Mouse (Mus musculus) forebrain, postnatal 0 days (tissue): ENCODE measurements around the gene Dedd2. TPM values are rescaled to one million over a fixed set of nuclear protein-coding genes. Genes with fewer than 3 reads are reported as not detected.

Source experiments
- ATAC-seq: fragments of 200-750 bp; cut with Nextera tagmentation; 2 replicates; pipeline ENCODE4 v1.8.0; 2017; ENCODE audit warnings: mild to moderate bottlenecking, moderate library complexity
- DNase-seq: peaks from one replicate; pipeline ENCODE4 v3.0.0-alpha.2; 2015
- H3K27ac ChIP-seq: fragments of 300-500 bp; sonication (generic); 2 replicates; pipeline ENCODE4 v1.5.1; 2014; ENCODE audit warnings: low read depth, mild to moderate bottlenecking, antibody characterized with exemption, low read length, moderate library complexity, mixed read lengths
- H3K27me3 ChIP-seq: fragments of 300-500 bp; sonication (generic); 2 replicates; pipeline ENCODE4 v1.6.1; 2014; ENCODE audit warnings: mild to moderate bottlenecking, low read length, mixed read lengths; ENCODE audit not compliant: insufficient read depth
- H3K36me3 ChIP-seq: fragments of 300-500 bp; sonication (generic); 2 replicates; pipeline ENCODE4 v1.6.1; 2014; ENCODE audit warnings: mild to moderate bottlenecking, moderate library complexity; ENCODE audit not compliant: insufficient read depth
- H3K4me1 ChIP-seq: fragments of 300-500 bp; sonication (generic); 2 replicates; pipeline ENCODE4 v1.6.1; 2014; ENCODE audit warnings: antibody characterized with exemption; ENCODE audit not compliant: insufficient read depth
- H3K4me2 ChIP-seq: fragments of 300-500 bp; sonication (generic); 2 replicates; pipeline ENCODE4 v1.6.1; 2014; ENCODE audit warnings: low read depth, mild to moderate bottlenecking, moderate library complexity
- H3K4me3 ChIP-seq: fragments of 300-500 bp; sonication (generic); 2 replicates; pipeline ENCODE4 v1.5.1; 2014; ENCODE audit warnings: low read depth, low read length, mixed read lengths
- H3K9ac ChIP-seq: fragments of 300-500 bp; sonication (generic); 2 replicates; pipeline ENCODE4 v1.6.1; 2014; ENCODE audit warnings: mild to moderate bottlenecking
- H3K9me3 ChIP-seq: fragments of 300-500 bp; sonication (generic); 2 replicates; pipeline ENCODE4 v1.6.1; 2016; ENCODE audit warnings: low read length
- CTCF ChIP-seq: sonication (generic); IDR thresholded peaks from 2 replicates; pipeline ENCODE4 v1.5.1; 2016; ENCODE audit warnings: antibody characterized with exemption, control low read depth, low read depth
- WGBS: fragments of 180-500 bp; shearing (Covaris S2); extraction: QIAGEN DNeasy Blood & Tissue Kit; methylation state at CpG from one replicate; pipeline ENCODE4 v1.1.7; 2014; 5-methylcytosine and 5-hydroxymethylcytosine counted together
- polyA plus RNA-seq: library from polyadenylated mRNA; unstranded; fragments of >200 nt; fragmentation: Nextera tagmentation; extraction: Ambion mirVana; gene quantifications from 2 replicates; pipeline ENCODE4 v1.2.1, GENCODE M21; 2015
- total RNA-seq: library from RNA; depleted of rRNA; stranded (reverse); fragments of >200 nt; gene quantifications from 2 replicates; pipeline ENCODE4 v1.2.3, GENCODE M21; 2014

Gene Dedd2
- total and polyA plus RNA-seq, 2 experiments from 2014 or later: 17.3 to 23.4 TPM

DNA sequence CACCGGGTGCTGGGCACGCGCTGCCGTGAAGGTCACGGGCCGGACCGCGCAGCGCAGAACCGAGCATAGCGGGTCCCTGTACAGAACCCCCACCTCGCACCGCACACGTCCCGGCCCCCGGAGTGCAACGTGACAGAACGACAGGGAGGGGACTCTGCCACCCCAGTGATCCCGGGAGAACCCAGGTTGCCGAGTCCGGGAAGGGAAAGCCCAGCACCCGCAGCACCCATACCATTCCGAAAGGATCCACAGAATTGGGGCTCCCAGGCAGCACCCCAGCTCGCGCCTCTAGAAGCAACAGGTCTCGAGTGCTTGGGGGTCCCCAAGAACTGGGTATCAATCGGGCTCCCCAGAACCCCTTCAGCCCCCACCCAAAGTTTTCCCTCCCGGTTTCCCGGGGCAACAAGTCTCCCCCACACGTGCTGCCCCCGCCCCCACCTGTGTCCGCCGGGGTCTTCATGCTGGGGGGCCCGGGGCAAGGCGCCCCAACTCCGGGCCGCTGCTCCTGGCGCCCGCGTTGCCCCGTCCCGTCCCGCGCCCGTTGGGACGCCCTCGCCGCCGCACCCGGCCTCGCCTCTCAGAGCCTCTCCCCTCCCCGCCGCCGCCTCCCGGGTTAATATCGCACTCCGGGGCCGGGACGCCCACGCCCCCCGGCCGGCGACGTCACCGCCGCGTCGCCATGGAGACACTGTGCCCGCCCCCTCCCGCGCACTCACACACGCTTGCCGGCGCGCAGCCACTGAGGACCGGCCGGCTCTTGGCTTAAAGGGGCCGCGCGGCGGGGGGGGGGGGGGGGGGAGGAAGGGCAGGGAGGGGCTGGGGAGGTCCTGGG is 29.9 kb upstream of the Dedd2 start, which contains the start of gene Erf:
Gene Erf, minus strand, starts transcription at position 621 of the 832 bp plus-strand sequence.
- DNase-seq: peak; percentile 93
- TF ChIP-seq CTCF: no peak
- Histone ChIP-seq H3K4me2 (peak within 1 kb of the TSS; percentile 85), H3K9me3 (no peaks in the 10 kb centered on the region), H3K4me1 (peaks cover 36% of the 10 kb centered on the region), H3K9ac (peak within 1 kb of the TSS; percentile 69), H3K27ac (peak within 1 kb of the TSS; percentile 96), H3K27me3 (no peaks in the 10 kb centered on the region), H3K4me3 (peak within 1 kb of the TSS; percentile 87), H3K36me3 (peaks cover 2% of the 10 kb centered on the region; the same call in 1 of the 2 replicates)
- peak; percentile 80 for ATAC-seq
- WGBS: 1% methylated on average over 71 of the region's 81 CpGs

DNA sequence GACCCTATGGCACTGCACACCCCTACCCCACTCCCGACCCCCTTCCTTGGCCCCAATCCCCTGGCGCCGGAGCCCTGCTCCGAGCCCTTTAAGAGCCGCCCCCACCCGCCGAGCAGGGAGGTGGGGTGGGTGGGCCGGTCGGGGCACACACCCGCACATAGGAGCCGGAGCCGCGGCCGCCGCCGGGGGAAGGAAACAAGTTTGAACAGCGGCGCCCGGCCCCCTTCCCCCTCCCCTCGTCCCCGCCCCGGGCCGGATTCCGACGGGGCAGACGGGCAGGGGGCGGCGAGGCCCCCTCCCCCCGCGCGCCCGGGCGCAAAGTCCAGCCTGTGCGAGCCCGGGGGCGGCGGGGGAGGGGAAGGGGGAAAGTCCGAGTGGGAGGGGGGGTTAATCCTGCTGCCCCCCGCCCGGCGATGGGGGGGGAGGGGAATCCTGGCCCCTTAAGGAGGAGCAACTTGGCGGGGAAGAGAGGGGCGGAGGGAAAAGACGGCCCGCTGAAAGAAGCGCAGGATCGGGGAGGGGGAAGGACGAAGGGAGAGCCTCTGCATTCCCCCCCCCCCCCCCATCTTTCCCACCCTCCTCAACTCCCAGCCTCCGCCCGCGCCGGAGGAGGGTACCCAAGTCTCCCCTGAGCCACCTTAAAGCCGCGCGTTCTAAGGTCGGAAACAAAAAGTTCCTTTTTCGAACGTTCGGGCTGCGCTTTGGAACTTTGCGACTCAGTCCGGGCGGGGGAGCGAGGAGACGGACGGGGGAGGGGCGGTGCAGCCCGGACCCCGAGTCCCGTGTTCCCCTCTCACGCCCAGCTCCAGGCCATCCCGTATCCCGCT is 29.1 kb upstream of the Dedd2 start:
- H3K27ac ChIP-seq: peak overlapping the region; percentile 96
- H3K4me2 ChIP-seq: peak overlapping the region; percentile 85
- peak; percentile 78 for DNase-seq
- H3K36me3 ChIP-seq: peaks cover 10% of the 10 kb centered on the region; the same call in 1 of the 2 replicates
- H3K9ac ChIP-seq: peak overlapping the region; percentile 69
- peaks cover 36% of the 10 kb centered on the region for H3K4me1 ChIP-seq
- no peaks in the 10 kb centered on the region for H3K27me3 ChIP-seq
- peak overlapping the region; percentile 87 for H3K4me3 ChIP-seq
- H3K9me3 ChIP-seq: no peaks in the 10 kb centered on the region
- WGBS: under 1% methylated on average over 33 of the region's 73 CpGs
- ATAC-seq: peak; percentile 18
- TF ChIP-seq CTCF: no peak

DNA sequence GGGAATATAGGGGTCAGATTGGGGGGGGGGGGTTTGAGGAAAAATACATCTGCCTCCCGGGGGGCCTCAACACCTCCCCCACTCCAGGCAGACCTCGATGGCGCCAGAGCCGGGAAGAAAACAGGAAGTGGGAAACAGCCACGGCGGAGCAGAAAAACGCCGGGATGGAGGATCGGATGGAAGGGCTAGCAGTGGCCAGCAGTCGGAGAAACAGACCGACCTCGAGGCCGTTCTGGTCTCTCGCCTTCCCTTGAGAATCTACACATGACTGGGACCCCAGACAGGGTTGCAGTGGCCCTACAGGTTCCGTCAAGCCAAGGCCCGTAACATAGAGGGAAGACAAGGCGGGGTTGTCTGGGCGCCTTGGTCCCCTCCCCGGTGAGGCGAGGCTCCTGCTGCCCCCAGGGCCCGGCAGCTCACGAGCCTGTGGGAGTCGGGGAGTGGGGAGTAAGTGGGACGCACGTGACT is 28.5 kb upstream of the Dedd2 start:
- H3K4me3 ChIP-seq: peak overlapping the region; percentile 87
- 0% methylated on average over 25 of the region's 25 CpGs for WGBS
- no peaks in the 10 kb centered on the region for H3K27me3 ChIP-seq
- peak overlapping the region; percentile 85 for H3K4me2 ChIP-seq
- no peaks in the 10 kb centered on the region for H3K9me3 ChIP-seq
- ATAC-seq (no peak), DNase-seq (no peak)
- no peak for TF ChIP-seq CTCF
- H3K9ac ChIP-seq: peak overlapping the region; percentile 69
- peaks cover 36% of the 10 kb centered on the region for H3K4me1 ChIP-seq
- peak overlapping the region; percentile 96 for H3K27ac ChIP-seq
- H3K36me3 ChIP-seq: peaks cover 11% of the 10 kb centered on the region; the same call in 1 of the 2 replicates

DNA sequence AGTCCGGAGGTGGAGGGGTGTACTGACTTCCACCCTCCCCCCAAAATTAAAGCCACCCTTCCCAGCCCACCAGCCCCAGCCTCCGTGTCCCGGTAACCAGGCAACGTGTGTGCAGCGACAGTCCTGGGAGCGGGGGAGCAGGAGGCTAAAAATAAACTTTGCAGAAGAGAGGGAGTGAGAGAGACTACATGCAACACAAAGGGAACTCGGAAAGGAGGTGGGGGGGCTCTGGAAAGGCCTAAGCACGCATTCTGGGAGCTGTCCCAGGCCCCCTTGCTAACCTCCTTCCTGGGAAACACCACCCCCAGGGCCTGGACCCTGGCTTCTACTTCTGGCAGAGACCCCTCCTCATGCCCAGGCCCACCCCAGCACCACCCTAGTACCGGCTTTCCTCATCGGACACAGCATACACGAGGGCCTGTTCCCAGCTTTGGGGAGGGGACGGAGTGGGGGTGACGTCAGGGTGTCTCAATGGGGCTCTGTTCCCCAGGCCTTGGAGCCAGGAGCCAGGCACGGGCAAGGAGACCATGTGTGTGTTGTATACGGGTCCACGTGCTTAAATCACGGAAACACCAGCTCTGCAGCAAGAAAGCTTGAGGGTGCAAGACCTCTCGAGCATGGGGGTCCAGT is 27.7 kb upstream of the Dedd2 start:
- peak overlapping the region; percentile 69 for H3K9ac ChIP-seq
- peaks cover 36% of the 10 kb centered on the region for H3K4me1 ChIP-seq
- H3K4me2 ChIP-seq: peak overlapping the region; percentile 85
- H3K36me3 ChIP-seq: peaks cover 11% of the 10 kb centered on the region; the same call in 1 of the 2 replicates
- H3K4me3 ChIP-seq: peak overlapping the region; percentile 87
- no peak for TF ChIP-seq CTCF
- H3K27me3 ChIP-seq: no peaks in the 10 kb centered on the region
- 4% methylated on average over 18 of the region's 18 CpGs for WGBS
- ATAC-seq (peak; percentile 67), DNase-seq (peak; percentile 82)
- peak overlapping the region; percentile 96 for H3K27ac ChIP-seq
- no peaks in the 10 kb centered on the region for H3K9me3 ChIP-seq

- H3K4me1 ChIP-seq: peaks cover 36% of the 10 kb centered on the region
- ATAC-seq (no peak), DNase-seq (peak; percentile 33)
- H3K9me3 ChIP-seq: no peaks in the 10 kb centered on the region
- WGBS: 8% methylated on average over 3 of the region's 3 CpGs
- H3K4me2 ChIP-seq: peak overlapping the region; percentile 85
- H3K4me3 ChIP-seq: peak overlapping the region; percentile 87
- H3K36me3 ChIP-seq: peaks cover 11% of the 10 kb centered on the region; the same call in 1 of the 2 replicates
- TF ChIP-seq CTCF: no peak
- no peaks in the 10 kb centered on the region for H3K27me3 ChIP-seq
- peak overlapping the region; percentile 69 for H3K9ac ChIP-seq
- peak overlapping the region; percentile 96 for H3K27ac ChIP-seq
These were observed 27.1 kb upstream of the Dedd2 start for GRCm38 (mm10) chr7:25247498-25247897.

- Histone ChIP-seq H3K27me3 (no peaks in the 10 kb centered on the region), H3K4me3 (peak overlapping the region; percentile 87), H3K4me2 (peak overlapping the region; percentile 85), H3K27ac (peak overlapping the region; percentile 96), H3K4me1 (peaks cover 31% of the 10 kb centered on the region), H3K9ac (peak overlapping the region; percentile 69), H3K9me3 (no peaks in the 10 kb centered on the region), H3K36me3 (peaks cover 11% of the 10 kb centered on the region; the same call in 1 of the 2 replicates)
- 25% methylated on average over 4 of the region's 4 CpGs for WGBS
- ATAC-seq: no peak
- DNase-seq: peak; percentile 48
- TF ChIP-seq CTCF: no peak
These were observed 26.3 kb upstream of the Dedd2 start for GRCm38 (mm10) chr7:25246759-25247137.
